Mouse (Mus musculus) heart, postnatal 10 days (tissue): ENCODE measurements around the gene 1700029I15Rik. TPM values are rescaled to one million over a fixed set of nuclear protein-coding genes. Genes with fewer than 3 reads are reported as not detected.
A peak's percentile ranks its signal among the peaks of the same experiment; 100 is the strongest.
"Not testable (repeated sequence)": the region's sequence is repeated elsewhere in the genome, so short reads cannot be mapped to it uniquely, and the experiment has no call there.

Experiments
- DNase-seq, 2 experiments: peaks; one replicate each; pipeline ENCODE4 v3.0.0; 2021
- intact Hi-C: fragments of 180-260 bp; cut with DNase I; formaldehyde crosslinking; loops from one replicate; pipeline ENCODE4 v1.15.1; 2025
- total RNA-seq, 2 experiments: library from RNA; stranded (reverse); gene quantifications; 2 replicates each; pipeline ENCODE4 v1.2.3; 2021

1700029I15Rik gene
- total RNA-seq, 2 experiments from 2014 or later = 2.0 to 2.1 TPM

GRCm38 (mm10) chr2:92390206-92390930, 8.0 kb downstream of the 1700029I15Rik start:
- intact Hi-C loops = loop anchor here (5.0 kb wide), 1 partner anchor 42 kb away; the partner anchor contains the start of gene Cry2
- peak in 1 of 2 experiments; percentile 30 for DNase-seq

GRCm38 (mm10) chr2:92391116-92391515, 8.8 kb downstream of the 1700029I15Rik start:
- intact Hi-C loops = loop anchor here (5.0 kb wide), 1 partner anchor 41 kb away; the partner anchor contains the start of gene Cry2
- no peak for DNase-seq

- DNase-seq = no peak
- intact Hi-C loops = loop anchor here (5.0 kb wide), 1 partner anchor 40 kb away; the partner anchor contains the start of gene Cry2
Observed at GRCm38 (mm10) chr2:92391703-92392317, 9.5 kb downstream of the 1700029I15Rik start.

- peak in 1 of 2 experiments; percentile 43 for DNase-seq
- intact Hi-C loops = loop anchor here (5.0 kb wide), 1 partner anchor 40 kb away; the partner anchor contains the start of gene Cry2
Observed at GRCm38 (mm10) chr2:92392318-92393264, 10.3 kb downstream of the 1700029I15Rik start.

GRCm38 (mm10) chr2:92395535-92395934, 13.2 kb downstream of the 1700029I15Rik start:
- no peak for DNase-seq
- intact Hi-C loops = no loop called here

GRCm38 (mm10) chr2:92397436-92397835, 15.1 kb downstream of the 1700029I15Rik start:
- DNase-seq = no peak
- intact Hi-C loops = no loop called here

- intact Hi-C loops, DNase-seq: not testable (repeated sequence)
Observed at GRCm38 (mm10) chr2:92399877-92400276, 17.5 kb downstream of the 1700029I15Rik start.

GRCm38 (mm10) chr2:92400682-92401081, 18.3 kb downstream of the 1700029I15Rik start:
- intact Hi-C loops = no loop called here
- DNase-seq = no peak

- intact Hi-C loops = no loop called here
Observed at GRCm38 (mm10) chr2:92401091-92401561, 18.8 kb downstream of the 1700029I15Rik start, which contains the start of gene Mapk8ip1. Gene Mapk8ip1, minus strand, starts transcription at chr2:92401263.

GRCm38 (mm10) chr2:92402591-92403326, 20.4 kb downstream of the 1700029I15Rik start:
- intact Hi-C loops = no loop called here

More at GRCm38 (mm10) chr2:92401091-92401561, 18.8 kb downstream of the 1700029I15Rik start, which contains the start of gene Mapk8ip1:
- no peak for DNase-seq

GRCm38 (mm10) chr2:92403776-92404319, 21.5 kb downstream of the 1700029I15Rik start:
- intact Hi-C loops = no loop called here
- DNase-seq = no peak

More at GRCm38 (mm10) chr2:92402591-92403326, 20.4 kb downstream of the 1700029I15Rik start:
- no peak for DNase-seq

- DNase-seq = no peak
- intact Hi-C loops = no loop called here
Observed at GRCm38 (mm10) chr2:92404737-92405136, 22.4 kb downstream of the 1700029I15Rik start.

- intact Hi-C loops = no loop called here
- DNase-seq = no peak
Observed at GRCm38 (mm10) chr2:92405687-92406086, 23.3 kb downstream of the 1700029I15Rik start.

- no peak for DNase-seq
- intact Hi-C loops = no loop called here
Observed at GRCm38 (mm10) chr2:92408309-92409045, 26.1 kb downstream of the 1700029I15Rik start.

GRCm38 (mm10) chr2:92411705-92412104, 29.4 kb downstream of the 1700029I15Rik start:
- DNase-seq = no peak
- intact Hi-C loops = no loop called here

- intact Hi-C loops = loop anchor here (2.0 to 5.0 kb wide), 2 partner anchors 15 to 45 kb away; no protein-coding TSS in a partner anchor
- DNase-seq = no peak
Observed at GRCm38 (mm10) chr2:92421723-92422387, 39.5 kb downstream of the 1700029I15Rik start.

- intact Hi-C loops = loop anchor here (2.0 to 5.0 kb wide), 2 partner anchors 14 to 45 kb away; no protein-coding TSS in a partner anchor
- peak in 1 of 2 experiments; percentile 21 for DNase-seq
Observed at GRCm38 (mm10) chr2:92422388-92423135, 40.2 kb downstream of the 1700029I15Rik start.
